Mouse (Mus musculus) heart, postnatal 0 days (tissue): ENCODE measurements around the gene Mb21d2.

Experiments
- CTCF ChIP-seq: IDR thresholded peaks from 2 replicates; pipeline ENCODE4 v1.5.1; 2016; ENCODE audit warnings: antibody characterized with exemption, control low read depth, low read depth
- EP300 ChIP-seq: IDR thresholded peaks from 2 replicates; pipeline ENCODE4 v1.6.1; 2016; ENCODE audit warnings: antibody characterized with exemption, low read depth

GRCm38 (mm10) chr16:28838016-28838415 lies 91.5 kb downstream of the Mb21d2 start:
- peak; percentile 83 for TF ChIP-seq CTCF
- no peak for TF ChIP-seq EP300
